Mouse (Mus musculus): Measurements from ENCODE around the gene Ppp1r21. TPM values are rescaled to one million over a fixed set of nuclear protein-coding genes. Genes with fewer than 3 reads are reported as not detected.

Gene Ppp1r21
- polyA plus RNA-seq, 1 experiment from 2014 or later: 10.4 TPM

GRCm38 (mm10) chr17:88553473-88554087 is 23.7 kb downstream of the Ppp1r21 start:
- WGBS: 90% methylated on average over 11 of the region's 11 CpGs
- no peak overlapping the region for H3K4me2 ChIP-seq (replicated peaks; ENCODE audit: low read depth)
- H3K9me3 ChIP-seq (ENCODE audit: control insufficient read depth, low read length): no peaks in the 10 kb centered on the region
- H3K27me3 ChIP-seq (ENCODE audit: control insufficient read depth, insufficient read depth, low read length): no peaks in the 10 kb centered on the region
- DNase-seq (ENCODE audit: low spot score) (no peak), ATAC-seq (ENCODE audit: low FRiP score, low TSS enrichment) (no peak)
- TF ChIP-seq CTCF (IDR thresholded peaks at IDR 0.05; ENCODE audit: low read depth) (no peak), EP300 (optimal IDR thresholded peaks at IDR 0.05) (no peak)
- no peaks in the 10 kb centered on the region for H3K4me1 ChIP-seq (replicated peaks; ENCODE audit: control insufficient read depth, insufficient read depth)
- H3K4me3 ChIP-seq (ENCODE audit: low read depth, low read length): no peak overlapping the region
- no peak overlapping the region for H3K9ac ChIP-seq (ENCODE audit: low read length)
- H3K27ac ChIP-seq (replicated peaks): no peak overlapping the region
- H3K36me3 ChIP-seq (ENCODE audit: control insufficient read depth, insufficient read depth, low read length): peaks cover 10% of the 10 kb centered on the region; the same call in 1 of the 2 replicates

- TF ChIP-seq CTCF (IDR thresholded peaks at IDR 0.05; ENCODE audit: low read depth) (no peak), EP300 (optimal IDR thresholded peaks at IDR 0.05) (no peak)
- Histone ChIP-seq H3K4me3 (ENCODE audit: low read depth, low read length) (no peak overlapping the region), H3K36me3 (ENCODE audit: control insufficient read depth, insufficient read depth, low read length) (peaks cover 5% of the 10 kb centered on the region; the same call in 1 of the 2 replicates)
Measured at GRCm38 (mm10) chr17:88556176-88556575, 26.3 kb downstream of the Ppp1r21 start.

GRCm38 (mm10) chr17:88556688-88557087 is 26.8 kb downstream of the Ppp1r21 start:
- no peak overlapping the region for H3K4me3 ChIP-seq (ENCODE audit: low read depth, low read length)
- no peaks in the 10 kb centered on the region for H3K27me3 ChIP-seq (ENCODE audit: control insufficient read depth, insufficient read depth, low read length)
- no peaks in the 10 kb centered on the region for H3K9me3 ChIP-seq (ENCODE audit: control insufficient read depth, low read length)
- peaks cover 5% of the 10 kb centered on the region; the same call in 1 of the 2 replicates for H3K36me3 ChIP-seq (ENCODE audit: control insufficient read depth, insufficient read depth, low read length)
- no peak overlapping the region for H3K27ac ChIP-seq (replicated peaks)
- DNase-seq (ENCODE audit: low spot score) (no peak), ATAC-seq (ENCODE audit: low FRiP score, low TSS enrichment) (no peak)
- no peak overlapping the region for H3K4me2 ChIP-seq (replicated peaks; ENCODE audit: low read depth)
- TF ChIP-seq CTCF (IDR thresholded peaks at IDR 0.05; ENCODE audit: low read depth): peak; percentile 32
- TF ChIP-seq EP300 (optimal IDR thresholded peaks at IDR 0.05): no peak
- WGBS: 85% methylated on average over 4 of the region's 4 CpGs
- H3K4me1 ChIP-seq (replicated peaks; ENCODE audit: control insufficient read depth, insufficient read depth): no peaks in the 10 kb centered on the region
- H3K9ac ChIP-seq (ENCODE audit: low read length): no peak overlapping the region

More at GRCm38 (mm10) chr17:88556176-88556575, 26.3 kb downstream of the Ppp1r21 start:
- no peak for DNase-seq (ENCODE audit: low spot score)
- 84% methylated on average over 13 of the region's 13 CpGs for WGBS
- Histone ChIP-seq H3K27me3 (ENCODE audit: control insufficient read depth, insufficient read depth, low read length) (no peaks in the 10 kb centered on the region), H3K9me3 (ENCODE audit: control insufficient read depth, low read length) (no peaks in the 10 kb centered on the region), H3K27ac (replicated peaks) (no peak overlapping the region), H3K4me2 (replicated peaks; ENCODE audit: low read depth) (no peak overlapping the region), H3K4me1 (replicated peaks; ENCODE audit: control insufficient read depth, insufficient read depth) (no peaks in the 10 kb centered on the region), H3K9ac (ENCODE audit: low read length) (no peak overlapping the region)
- ATAC-seq (ENCODE audit: low FRiP score, low TSS enrichment): no peak

GRCm38 (mm10) chr17:88558168-88558842 is 28.4 kb downstream of the Ppp1r21 start:
- Histone ChIP-seq H3K9ac (ENCODE audit: low read length) (no peak overlapping the region), H3K4me3 (ENCODE audit: low read depth, low read length) (no peak overlapping the region), H3K27ac (replicated peaks) (no peak overlapping the region), H3K27me3 (ENCODE audit: control insufficient read depth, insufficient read depth, low read length) (no peaks in the 10 kb centered on the region), H3K36me3 (ENCODE audit: control insufficient read depth, insufficient read depth, low read length) (peaks cover 5% of the 10 kb centered on the region; the same call in 1 of the 2 replicates), H3K9me3 (ENCODE audit: control insufficient read depth, low read length) (no peaks in the 10 kb centered on the region), H3K4me1 (replicated peaks; ENCODE audit: control insufficient read depth, insufficient read depth) (no peaks in the 10 kb centered on the region), H3K4me2 (replicated peaks; ENCODE audit: low read depth) (no peak overlapping the region)
- 34% methylated on average over 13 of the region's 13 CpGs for WGBS
- DNase-seq (ENCODE audit: low spot score) (peak; percentile 70), ATAC-seq (ENCODE audit: low FRiP score, low TSS enrichment) (peak; percentile 64; the same call in 1 of the 2 replicates)
- no peak for TF ChIP-seq EP300 (optimal IDR thresholded peaks at IDR 0.05)
- peak; percentile 93 for TF ChIP-seq CTCF (IDR thresholded peaks at IDR 0.05; ENCODE audit: low read depth)

GRCm38 (mm10) chr17:88563611-88564010 is 33.7 kb downstream of the Ppp1r21 start:
- WGBS: 37% methylated on average over 3 of the region's 3 CpGs
- peaks cover 11% of the 10 kb centered on the region; the same call in 1 of the 2 replicates for H3K36me3 ChIP-seq (ENCODE audit: control insufficient read depth, insufficient read depth, low read length)
- no peak overlapping the region for H3K27ac ChIP-seq (replicated peaks)
- no peaks in the 10 kb centered on the region for H3K27me3 ChIP-seq (ENCODE audit: control insufficient read depth, insufficient read depth, low read length)
- no peak overlapping the region for H3K9ac ChIP-seq (ENCODE audit: low read length)
- H3K9me3 ChIP-seq (ENCODE audit: control insufficient read depth, low read length): no peaks in the 10 kb centered on the region
- ATAC-seq (ENCODE audit: low FRiP score, low TSS enrichment): no peak
- no peak for DNase-seq (ENCODE audit: low spot score)
- no peaks in the 10 kb centered on the region for H3K4me1 ChIP-seq (replicated peaks; ENCODE audit: control insufficient read depth, insufficient read depth)
- TF ChIP-seq EP300 (optimal IDR thresholded peaks at IDR 0.05): no peak
- no peak for TF ChIP-seq CTCF (IDR thresholded peaks at IDR 0.05; ENCODE audit: low read depth)
- H3K4me2 ChIP-seq (replicated peaks; ENCODE audit: low read depth): no peak overlapping the region
- no peak overlapping the region for H3K4me3 ChIP-seq (ENCODE audit: low read depth, low read length)
